Mouse (Mus musculus): ENCODE results near the gene Car14. TPM values are rescaled to one million over a fixed set of nuclear protein-coding genes. Genes with fewer than 3 reads are reported as not detected.

Car14 gene
- polyA plus RNA-seq, 1 experiment from 2014 or later, result 13.1 TPM

Other genes starting within 250 kb of the Car14 start
- gene Mcl1, start 245.9 kb downstream of the Car14 start, polyA plus RNA-seq (2015; fragmentation: Nextera tagmentation; extraction: Ambion mirVana), result 46.3 and 47.4 TPM in 2 replicates
- 1.2 TPM in 2 replicates for gene Adamtsl4, start 216.8 kb downstream of the Car14 start, polyA plus RNA-seq (2015; fragmentation: Nextera tagmentation; extraction: Ambion mirVana)
- 12.6 and 16.4 TPM in 2 replicates for gene Ecm1, start 165.1 kb downstream of the Car14 start, polyA plus RNA-seq (2015; fragmentation: Nextera tagmentation; extraction: Ambion mirVana)
- gene Tars2, start 144.5 kb downstream of the Car14 start, polyA plus RNA-seq (2015; fragmentation: Nextera tagmentation; extraction: Ambion mirVana), result 47.9 and 48.2 TPM in 2 replicates
- 21.7 and 22.5 TPM in 2 replicates for gene Rprd2, start 85.8 kb downstream of the Car14 start, polyA plus RNA-seq (2015; fragmentation: Nextera tagmentation; extraction: Ambion mirVana)
- gene Prpf3, start 48.8 kb downstream of the Car14 start, polyA plus RNA-seq (2015; fragmentation: Nextera tagmentation; extraction: Ambion mirVana), result 32.5 and 34.6 TPM in 2 replicates
- gene Mrps21, start 33.2 kb downstream of the Car14 start, polyA plus RNA-seq (2015; fragmentation: Nextera tagmentation; extraction: Ambion mirVana), result 277 and 287 TPM in 2 replicates
- gene Ciart, start 22.4 kb downstream of the Car14 start, polyA plus RNA-seq (2015; fragmentation: Nextera tagmentation; extraction: Ambion mirVana), result 4.9 and 5.2 TPM in 2 replicates
- 19.8 and 22.8 TPM in 2 replicates for gene BC028528, start 12.7 kb downstream of the Car14 start, polyA plus RNA-seq (2015; fragmentation: Nextera tagmentation; extraction: Ambion mirVana)
- gene Aph1a, start 10.7 kb downstream of the Car14 start, polyA plus RNA-seq (2015; fragmentation: Nextera tagmentation; extraction: Ambion mirVana), result 34.9 and 36.4 TPM in 2 replicates
- 117 and 118 TPM in 2 replicates for gene Anp32e, start 24.6 kb upstream of the Car14 start, polyA plus RNA-seq (2015; fragmentation: Nextera tagmentation; extraction: Ambion mirVana)
- 47.8 and 49.5 TPM in 2 replicates for gene Plekho1, start 91.3 kb upstream of the Car14 start, polyA plus RNA-seq (2015; fragmentation: Nextera tagmentation; extraction: Ambion mirVana)
- gene Vps45, start 153.8 kb upstream of the Car14 start, polyA plus RNA-seq (2015; fragmentation: Nextera tagmentation; extraction: Ambion mirVana), result 56.1 and 63.2 TPM in 2 replicates
- 8.6 and 9.6 TPM in 2 replicates for gene Otud7b, start 199.8 kb upstream of the Car14 start, polyA plus RNA-seq (2015; fragmentation: Nextera tagmentation; extraction: Ambion mirVana)

Measured in hindbrain, embryonic 15.5 days (tissue).